ENCODE assay signal across 27 mouse cellular contexts in genomic region chr15:10704328-10704727, GRCm38 (mm10). TPM values are rescaled to one million over a fixed set of nuclear protein-coding genes. Genes with fewer than 3 reads are reported as not detected.
DNase-seq lines count a peak whose midpoint lies in the region; ATAC-seq and TF ChIP-seq lines count a peak whose summit lies in the region.
"Had no signal": no experiment of that assay in that cellular context is flagged by ENCODE, and none has a peak within 500 bp of the region (broad histone marks: within the 10 kb centered on the region; RNA-seq: fewer than 3 reads in every experiment).

No protein-coding gene starts in this region.

- TF ChIP-seq CTCF in hindbrain, postnatal 0 days (IDR thresholded peaks at IDR 0.05; ENCODE audit: low read depth), result no peak
- no peak for TF ChIP-seq CTCF in cerebellum, adult 2 months (IDR thresholded peaks at IDR 0.05; ENCODE audit: borderline replicate concordance, insufficient read depth, low read depth, low read length)

- H3K4me1 ChIP-seq in hindbrain, postnatal 0 days (ENCODE audit: insufficient read depth, low read length), result no peaks in the 10 kb centered on the region
- H3K4me1 ChIP-seq in hindbrain, embryonic 11.5 days (replicated peaks; ENCODE audit: control insufficient read depth, insufficient read depth, low read length), result 0 out of 2 replicates have a peak, but pooled peaks cover 2% of the 10 kb centered on the region
- H3K4me1 ChIP-seq in embryonic facial prominence, embryonic 15.5 days, result peaks cover 54% of the 10 kb centered on the region
- no peaks in the 10 kb centered on the region for H3K4me1 ChIP-seq in cerebellum, adult 2 months (ENCODE audit: control insufficient read depth, insufficient read depth, low read length)
- H3K4me1 ChIP-seq: liver, embryonic 13.5 days had no signal

- ATAC-seq in hindbrain, postnatal 0 days, result 0 out of 2 replicates have a peak, but pooled peaks have one; percentile 50
- no peak for ATAC-seq in hindbrain, embryonic 11.5 days (ENCODE audit: low FRiP score)
- 0 out of 2 replicates have a peak, but pooled peaks have one; percentile 59 for ATAC-seq in embryonic facial prominence, embryonic 15.5 days (ENCODE audit: insufficient number of reproducible peaks, low FRiP score, low TSS enrichment, low read depth)
- ATAC-seq: forebrain, embryonic 14.5 days; intestine, postnatal 0 days; Patski had no signal

- H3K9me3 ChIP-seq in hindbrain, postnatal 0 days (ENCODE audit: low read length), result no peaks in the 10 kb centered on the region
- H3K9me3 ChIP-seq in hindbrain, embryonic 11.5 days (ENCODE audit: control insufficient read depth, low read length), result no peaks in the 10 kb centered on the region
- no peaks in the 10 kb centered on the region for H3K9me3 ChIP-seq in embryonic facial prominence, embryonic 15.5 days (replicated peaks)
- H3K9me3 ChIP-seq: G1E; heart, embryonic 10.5 days; hindbrain, embryonic 15.5 days; kidney, embryonic 15.5 days; liver, embryonic 13.5 days; megakaryocyte, embryonic 14.5 days; neural tube, embryonic 12.5 days had no signal

- H3K4me2 ChIP-seq in hindbrain, postnatal 0 days (ENCODE audit: low read depth, low read length), result no peak overlapping the region
- H3K4me2 ChIP-seq in hindbrain, embryonic 11.5 days (replicated peaks; ENCODE audit: low read depth, low read length), result no peak overlapping the region
- H3K4me2 ChIP-seq in embryonic facial prominence, embryonic 15.5 days (replicated peaks), result no peak overlapping the region
- H3K4me2 ChIP-seq: hindbrain, embryonic 15.5 days; kidney, embryonic 15.5 days; liver, embryonic 13.5 days; neural tube, embryonic 12.5 days had no signal

- H3K9ac ChIP-seq in hindbrain, postnatal 0 days (replicated peaks; ENCODE audit: low read length), result no peak overlapping the region
- H3K9ac ChIP-seq in hindbrain, embryonic 11.5 days (ENCODE audit: low read depth, low read length), result no peak overlapping the region
- H3K9ac ChIP-seq in embryonic facial prominence, embryonic 15.5 days, result no peak overlapping the region
- H3K9ac ChIP-seq: hindbrain, embryonic 15.5 days; kidney, embryonic 15.5 days; liver, embryonic 13.5 days; neural tube, embryonic 12.5 days had no signal

- peak overlapping the region; percentile 29; the same call in 1 of the 2 replicates for H3K27ac ChIP-seq in hindbrain, postnatal 0 days
- H3K27ac ChIP-seq in hindbrain, embryonic 11.5 days (ENCODE audit: low read depth, low read length), result no peak overlapping the region
- H3K27ac ChIP-seq in embryonic facial prominence, embryonic 15.5 days (replicated peaks), result peak overlapping the region; percentile 29; the same call in 1 of the 2 replicates
- no peak overlapping the region for H3K27ac ChIP-seq in cerebellum, adult 2 months (ENCODE audit: insufficient read depth, low read length)
- H3K27ac ChIP-seq: heart, embryonic 10.5 days; hindbrain, embryonic 15.5 days; kidney, embryonic 15.5 days; liver, embryonic 13.5 days; neural tube, embryonic 12.5 days had no signal

- no peak for TF ChIP-seq POLR2A in cerebellum, adult 2 months (IDR thresholded peaks at IDR 0.05; ENCODE audit: borderline replicate concordance, insufficient read depth, low read length)

- H3K4me3 ChIP-seq in hindbrain, postnatal 0 days (ENCODE audit: low read length), result no peak overlapping the region
- H3K4me3 ChIP-seq in hindbrain, embryonic 11.5 days (ENCODE audit: low read depth, low read length), result no peak overlapping the region
- no peak overlapping the region for H3K4me3 ChIP-seq in embryonic facial prominence, embryonic 15.5 days (replicated peaks)
- H3K4me3 ChIP-seq in cerebellum, adult 2 months (replicated peaks; ENCODE audit: insufficient read depth, low read depth, low read length), result no peak overlapping the region
- H3K4me3 ChIP-seq: heart, embryonic 10.5 days; hindbrain, embryonic 15.5 days; kidney, embryonic 15.5 days; liver, embryonic 13.5 days; megakaryocyte, embryonic 14.5 days; neural tube, embryonic 12.5 days had no signal

- no peaks in the 10 kb centered on the region for H3K27me3 ChIP-seq in hindbrain, postnatal 0 days (ENCODE audit: insufficient read depth, low read length)
- no peaks in the 10 kb centered on the region for H3K27me3 ChIP-seq in hindbrain, embryonic 11.5 days (ENCODE audit: control insufficient read depth, insufficient read depth, low read length)
- no peaks in the 10 kb centered on the region for H3K27me3 ChIP-seq in embryonic facial prominence, embryonic 15.5 days
- H3K27me3 ChIP-seq in cerebellum, adult 2 months (ENCODE audit: control insufficient read depth, insufficient read depth, low read length), result no peaks in the 10 kb centered on the region
- H3K27me3 ChIP-seq: CH12.LX; hindbrain, embryonic 15.5 days; kidney, embryonic 15.5 days; liver, embryonic 13.5 days; megakaryocyte, embryonic 14.5 days; neural tube, embryonic 12.5 days; Patski had no signal

- no peaks in the 10 kb centered on the region for H3K36me3 ChIP-seq in hindbrain, postnatal 0 days (ENCODE audit: insufficient read depth, low read length)
- no peaks in the 10 kb centered on the region; the same call in 1 of the 2 replicates for H3K36me3 ChIP-seq in hindbrain, embryonic 11.5 days (ENCODE audit: control insufficient read depth, insufficient read depth, low read length)
- 0 out of 2 replicates have a peak, but pooled peaks cover 6% of the 10 kb centered on the region for H3K36me3 ChIP-seq in embryonic facial prominence, embryonic 15.5 days
- H3K36me3 ChIP-seq: G1E; hindbrain, embryonic 15.5 days; liver, embryonic 13.5 days had no signal

- DNase-seq in hindbrain, postnatal 0 days (ENCODE audit: low spot score), result no peak
- DNase-seq in hindbrain, embryonic 11.5 days (ENCODE audit: low spot score), result no peak
- DNase-seq in adrenal gland, adult 8-10 months, result peak; percentile 42
- peak; percentile 69 for DNase-seq in adrenal gland, postnatal 14 days
- no peak for DNase-seq in cerebellum, adult 2 months
- no peak for DNase-seq in layer of hippocampus, postnatal 25 days (ENCODE audit: extremely low spot score in 1 of 2, low spot score in 1 of 2)
- DNase-seq: B cell, adult 2 months; cerebellum, adult 8-10 months; cerebellum, postnatal 36 days; heart, postnatal 4 days; kidney, postnatal 36 days; liver, embryonic 13.5 days; lung, adult 2 months; lung, postnatal 14 days; midbrain, embryonic 14.5 days; thymus, postnatal 14 days had no signal

- 75% methylated on average over 8 of the region's 8 CpGs for WGBS in hindbrain, postnatal 0 days
- 86% methylated on average over 8 of the region's 8 CpGs for WGBS in hindbrain, embryonic 11.5 days
- 58% methylated on average over 8 of the region's 8 CpGs for WGBS in embryonic facial prominence, embryonic 15.5 days
- WGBS in cerebellum, adult 2 months, result 70% methylated on average over 8 of the region's 8 CpGs

RNA-seq across cellular contexts. Expression of gene Rai14, which starts 10.1 kb away (rescaled TPM):
- total RNA-seq in hindbrain, postnatal 0 days (2014; rRNA removed), result 9.0 and 11.0 TPM in 2 replicates
- 5.1 and 5.7 TPM in 2 replicates for polyA plus RNA-seq in hindbrain, postnatal 0 days (2015; fragmentation: Nextera tagmentation; extraction: Ambion mirVana)
- polyA plus RNA-seq in hindbrain, embryonic 11.5 days (2014; fragmentation: Nextera tagmentation; extraction: Ambion mirVana), result 86.0 and 93.4 TPM in 2 replicates
- 10 to 100 TPM; 23.7 to 42.1 (median 28.6) TPM for total RNA-seq in adrenal gland, adult 8-10 months (2022)
- total RNA-seq in adrenal gland, postnatal 14 days (2021), result 22.8 and 23.1 TPM in 2 replicates
- 54.7 and 59.5 TPM in 2 replicates for polyA plus RNA-seq in embryonic facial prominence, embryonic 15.5 days (2015; fragmentation: Nextera tagmentation; extraction: Ambion mirVana)
- polyA plus RNA-seq in cerebellum, adult 2 months (2012; rRNA removed), result 2.7 and 2.8 TPM in 2 replicates
- 1 to 10 TPM; 5.0 to 5.8 TPM for total RNA-seq in layer of hippocampus, postnatal 25 days (2021)
- polyA plus RNA-seq: G1E had no signal

Comparison
In these comparisons a context has a peak if more than half of its experiments do, and no peak if none do; other contexts are left out.
1. H3K27ac ChIP-seq: peak in hindbrain, postnatal 0 days (single experiment) and embryonic facial prominence, embryonic 15.5 days (single experiment); none in hindbrain, embryonic 11.5 days (single experiment) and cerebellum, adult 2 months (single experiment).
2. DNase-seq: peak in adrenal gland, adult 8-10 months (single experiment) and adrenal gland, postnatal 14 days (single experiment); none in hindbrain, postnatal 0 days (single experiment), hindbrain, embryonic 11.5 days (single experiment), cerebellum, adult 2 months (0 of 2) and layer of hippocampus, postnatal 25 days (0 of 2).